Mouse (Mus musculus) small intestine, adult 2 months (tissue): ENCODE data around the gene Gm49711.

Experiments used
- CTCF ChIP-seq: fragments of 200-500 bp; IDR thresholded peaks from 2 replicates; pipeline ENCODE4 v1.5.1; 2012; ENCODE audit warnings: low read depth, mild to moderate bottlenecking, control low read depth, inconsistent platforms, low read length, moderate library complexity, mixed read lengths; ENCODE audit not compliant: insufficient replicate concordance, insufficient read length; ENCODE audit errors: extremely low read depth
- POLR2A ChIP-seq: fragments of 200-500 bp; IDR thresholded peaks from 2 replicates; pipeline ENCODE4 v1.6.1; 2012; ENCODE audit warnings: low read depth, mild to moderate bottlenecking, control low read depth, inconsistent platforms, low read length, moderate library complexity

DNA sequence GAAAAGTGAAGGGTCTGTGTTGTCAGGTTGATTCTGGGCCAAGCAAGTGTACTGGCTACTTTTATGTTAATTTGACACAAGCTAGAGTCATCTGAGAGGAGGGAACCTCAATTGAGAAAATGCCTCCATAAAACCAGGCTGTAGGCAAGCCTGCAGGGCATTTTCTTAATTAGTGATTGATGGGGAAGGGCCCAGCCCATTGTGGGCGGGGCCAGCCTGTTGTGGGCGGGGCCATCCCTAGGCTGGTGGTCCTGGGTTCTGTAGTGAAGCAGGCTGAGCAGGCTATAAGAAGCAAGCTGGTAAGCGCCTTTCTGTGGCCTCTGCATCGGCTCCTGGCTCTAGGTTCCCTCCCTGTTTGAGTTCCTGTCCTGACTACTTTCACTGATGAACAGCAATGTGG lies 69.1 kb downstream of the Gm49711 start:
- TF ChIP-seq POLR2A (no peak), CTCF (no peak)
